Mouse (Mus musculus) embryonic facial prominence, embryonic 11.5 days (tissue): ENCODE measurements around the gene Cav1. TPM values are rescaled to one million over a fixed set of nuclear protein-coding genes. Genes with fewer than 3 reads are reported as not detected.
A peak's percentile ranks its signal among the peaks of the same experiment; 100 is the strongest.

ENCODE experiments used
- ATAC-seq: fragments of 200-750 bp; cut with Nextera tagmentation; replicated peaks from 2 replicates; pipeline ENCODE4 v1.8.0; 2017; ENCODE audit warnings: low read depth; ENCODE audit not compliant: insufficient number of reproducible peaks, low FRiP score, low TSS enrichment
- DNase-seq: peaks from one replicate; pipeline ENCODE4 v3.0.0-alpha.2; 2015; ENCODE audit warnings: low spot score
- H3K27ac ChIP-seq: fragments of 300-500 bp; sonication (generic); replicated peaks from 2 replicates; pipeline ENCODE4 v1.5.1; 2014; ENCODE audit warnings: mild to moderate bottlenecking, low read depth, low read length, control low read depth
- H3K27me3 ChIP-seq: fragments of 300-500 bp; sonication (generic); 2 replicates; pipeline ENCODE4 v1.6.1; 2014; ENCODE audit warnings: mild to moderate bottlenecking, low read length, moderate library complexity, mixed read lengths; ENCODE audit not compliant: control insufficient read depth, insufficient read depth
- H3K36me3 ChIP-seq: fragments of 300-500 bp; sonication (generic); replicated peaks from 2 replicates; pipeline ENCODE4 v1.6.1; 2014; ENCODE audit warnings: low read depth, mild to moderate bottlenecking, low read length, moderate library complexity, mixed read lengths; ENCODE audit not compliant: control insufficient read depth, insufficient read depth
- H3K4me1 ChIP-seq: fragments of 300-500 bp; sonication (generic); 2 replicates; pipeline ENCODE4 v1.6.1; 2014; ENCODE audit warnings: low read length, mixed read lengths; ENCODE audit not compliant: control insufficient read depth, insufficient read depth
- H3K4me2 ChIP-seq: fragments of 300-500 bp; sonication (generic); 2 replicates; pipeline ENCODE4 v1.6.1; 2014; ENCODE audit warnings: low read depth, mild to moderate bottlenecking, control low read depth, low read length, moderate library complexity
- H3K4me3 ChIP-seq: fragments of 300-500 bp; sonication (generic); 2 replicates; pipeline ENCODE4 v1.5.1; 2014; ENCODE audit warnings: low read depth, low read length, control low read depth
- H3K9ac ChIP-seq: fragments of 300-500 bp; sonication (generic); replicated peaks from 2 replicates; pipeline ENCODE4 v1.6.1; 2014; ENCODE audit warnings: mild to moderate bottlenecking, control low read depth, low read length
- H3K9me3 ChIP-seq: fragments of 300-500 bp; sonication (generic); replicated peaks from 2 replicates; pipeline ENCODE4 v1.6.1; 2016; ENCODE audit warnings: mild to moderate bottlenecking, low read length, inconsistent platforms, mixed read lengths; ENCODE audit not compliant: control insufficient read depth
- WGBS: fragments of 180-500 bp; shearing (Covaris S2); extraction: QIAGEN DNeasy Blood & Tissue Kit; methylation state at CpG from one replicate; pipeline ENCODE4 v1.1.7; 2014; 5-methylcytosine and 5-hydroxymethylcytosine counted together
- polyA plus RNA-seq: library from polyadenylated mRNA; unstranded; fragments of >200 nt; fragmentation: Nextera tagmentation; extraction: Ambion mirVana; gene quantifications from 2 replicates; pipeline ENCODE4 v1.2.1, GENCODE M21; 2014

Cav1 gene
- polyA plus RNA-seq, 1 experiment from 2014 or later = 15.3 TPM

DNA sequence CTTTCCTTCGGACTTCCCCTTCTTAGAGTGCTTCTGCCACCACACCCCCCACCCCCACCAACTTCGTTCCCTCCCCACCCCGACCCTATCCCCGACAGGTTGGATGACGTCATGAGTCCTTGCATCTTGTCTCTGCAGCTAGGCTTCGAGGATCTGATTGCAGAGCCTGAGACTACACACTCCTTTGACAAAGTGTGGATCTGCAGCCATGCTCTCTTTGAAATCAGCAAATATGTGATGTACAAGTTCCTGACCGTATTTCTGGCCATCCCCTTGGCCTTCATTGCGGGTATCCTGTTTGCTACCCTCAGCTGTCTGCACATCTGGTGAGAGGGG is 24.4 kb upstream of the Cav1 start:
- Histone ChIP-seq H3K9ac (no peak overlapping the region; the same call in 1 of the 2 replicates), H3K36me3 (no peaks in the 10 kb centered on the region), H3K4me2 (peak overlapping the region; percentile 95), H3K4me1 (no peaks in the 10 kb centered on the region), H3K27ac (no peak overlapping the region), H3K27me3 (no peaks in the 10 kb centered on the region), H3K4me3 (peak overlapping the region; percentile 48), H3K9me3 (no peaks in the 10 kb centered on the region)
- DNase-seq (no peak), ATAC-seq (peak; percentile 39; the same call in 1 of the 2 replicates)
- WGBS = 28% methylated on average over 8 of the region's 8 CpGs

DNA sequence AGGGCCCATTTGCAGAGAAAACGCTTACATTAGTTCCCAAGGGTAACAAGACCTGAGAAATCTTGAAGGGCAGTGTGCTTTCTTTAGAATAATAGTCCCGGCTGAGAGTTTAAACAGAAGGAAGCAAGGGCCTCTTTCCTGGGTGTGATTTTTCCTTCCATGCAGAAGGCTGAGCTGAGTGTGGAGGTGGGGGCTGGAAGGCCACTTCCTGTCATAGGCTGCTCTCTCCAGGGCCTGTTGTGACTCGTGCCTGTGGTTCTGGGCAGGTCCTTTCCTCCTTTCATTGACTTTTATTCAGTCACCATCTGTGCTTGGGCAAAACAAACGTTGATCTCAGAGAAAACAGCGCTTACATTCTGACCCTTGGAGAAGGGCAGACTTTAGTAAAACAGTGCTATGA is 24.0 kb upstream of the Cav1 start:
- H3K9me3 ChIP-seq = no peaks in the 10 kb centered on the region
- no peak overlapping the region for H3K4me3 ChIP-seq
- DNase-seq = no peak
- no peak for ATAC-seq
- 34% methylated on average over 5 of the region's 5 CpGs for WGBS
- no peaks in the 10 kb centered on the region for H3K27me3 ChIP-seq
- no peak overlapping the region for H3K9ac ChIP-seq
- no peak overlapping the region for H3K27ac ChIP-seq
- H3K4me1 ChIP-seq = no peaks in the 10 kb centered on the region
- no peaks in the 10 kb centered on the region for H3K36me3 ChIP-seq
- no peak overlapping the region for H3K4me2 ChIP-seq

DNA sequence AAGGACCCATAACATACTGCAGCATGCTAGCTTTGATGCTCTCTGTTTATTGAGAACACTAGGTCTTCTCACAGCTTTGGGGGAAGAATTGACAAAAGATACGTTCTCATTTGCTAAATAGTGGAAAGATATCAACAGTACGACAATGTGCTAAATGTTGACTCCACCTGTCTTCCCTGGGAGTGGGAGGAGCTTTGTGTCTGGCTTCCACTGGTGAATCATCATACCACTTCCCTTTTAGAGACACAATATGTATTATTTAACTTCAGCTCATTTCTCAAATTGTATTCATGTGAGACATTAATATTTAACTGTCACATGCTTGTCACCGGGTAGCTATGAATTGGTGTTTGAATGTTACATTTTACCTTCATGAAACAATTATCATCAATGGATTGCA is 22.3 kb upstream of the Cav1 start:
- no peaks in the 10 kb centered on the region for H3K36me3 ChIP-seq
- DNase-seq (no peak), ATAC-seq (no peak)
- H3K9ac ChIP-seq = no peak overlapping the region
- no peaks in the 10 kb centered on the region for H3K27me3 ChIP-seq
- H3K4me3 ChIP-seq = no peak overlapping the region
- WGBS = 85% methylated on average over 3 of the region's 3 CpGs
- no peaks in the 10 kb centered on the region for H3K9me3 ChIP-seq
- no peaks in the 10 kb centered on the region for H3K4me1 ChIP-seq
- no peak overlapping the region for H3K27ac ChIP-seq
- no peak overlapping the region for H3K4me2 ChIP-seq

DNA sequence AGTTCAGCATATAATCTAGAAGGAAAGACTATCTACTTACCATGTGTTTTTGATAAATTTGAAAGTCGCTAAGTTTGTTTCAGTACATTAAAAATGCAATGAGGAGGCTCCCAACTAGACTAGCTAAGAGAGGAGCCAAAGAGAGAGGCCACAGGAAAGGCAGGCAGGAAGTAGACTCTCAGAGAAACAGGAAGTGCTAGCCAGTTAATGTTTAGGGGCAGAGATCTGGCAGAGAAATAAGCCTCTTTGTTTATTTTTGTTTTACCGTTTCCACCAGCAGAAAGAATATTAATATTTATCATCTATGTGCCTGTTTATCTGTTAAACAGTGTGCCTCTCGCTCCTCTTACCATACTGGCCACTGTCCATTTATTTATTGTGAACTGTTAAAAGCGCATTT is 19.8 kb upstream of the Cav1 start:
- no peaks in the 10 kb centered on the region for H3K36me3 ChIP-seq
- 74% methylated on average over 4 of the region's 4 CpGs for WGBS
- no peak for ATAC-seq
- no peaks in the 10 kb centered on the region for H3K9me3 ChIP-seq
- no peak overlapping the region for H3K4me2 ChIP-seq
- no peaks in the 10 kb centered on the region for H3K27me3 ChIP-seq
- H3K4me3 ChIP-seq = no peak overlapping the region
- no peak overlapping the region; the same call in 1 of the 2 replicates for H3K27ac ChIP-seq
- H3K9ac ChIP-seq = no peak overlapping the region
- no peaks in the 10 kb centered on the region for H3K4me1 ChIP-seq
- DNase-seq = no peak

DNA sequence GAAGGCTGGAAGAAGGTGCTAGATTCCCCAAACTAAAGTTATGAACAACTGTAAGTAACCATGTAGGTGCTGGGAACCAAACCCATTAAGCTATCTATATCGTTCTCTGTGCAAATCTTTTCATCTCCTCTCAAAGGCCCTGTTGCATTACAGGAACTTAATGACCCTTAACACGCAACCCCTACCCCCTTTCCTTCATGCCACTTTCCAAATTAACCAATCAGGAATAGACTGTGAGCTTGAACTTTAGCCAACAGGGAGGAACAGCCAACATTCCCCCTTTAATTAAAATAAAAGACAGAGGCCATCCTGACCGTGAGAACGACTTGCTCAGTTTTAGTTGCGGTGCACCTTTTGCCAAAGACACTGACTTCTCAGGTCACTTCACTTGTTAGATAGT is 11.0 kb upstream of the Cav1 start:
- H3K9me3 ChIP-seq = no peaks in the 10 kb centered on the region
- ATAC-seq = no peak

DNA sequence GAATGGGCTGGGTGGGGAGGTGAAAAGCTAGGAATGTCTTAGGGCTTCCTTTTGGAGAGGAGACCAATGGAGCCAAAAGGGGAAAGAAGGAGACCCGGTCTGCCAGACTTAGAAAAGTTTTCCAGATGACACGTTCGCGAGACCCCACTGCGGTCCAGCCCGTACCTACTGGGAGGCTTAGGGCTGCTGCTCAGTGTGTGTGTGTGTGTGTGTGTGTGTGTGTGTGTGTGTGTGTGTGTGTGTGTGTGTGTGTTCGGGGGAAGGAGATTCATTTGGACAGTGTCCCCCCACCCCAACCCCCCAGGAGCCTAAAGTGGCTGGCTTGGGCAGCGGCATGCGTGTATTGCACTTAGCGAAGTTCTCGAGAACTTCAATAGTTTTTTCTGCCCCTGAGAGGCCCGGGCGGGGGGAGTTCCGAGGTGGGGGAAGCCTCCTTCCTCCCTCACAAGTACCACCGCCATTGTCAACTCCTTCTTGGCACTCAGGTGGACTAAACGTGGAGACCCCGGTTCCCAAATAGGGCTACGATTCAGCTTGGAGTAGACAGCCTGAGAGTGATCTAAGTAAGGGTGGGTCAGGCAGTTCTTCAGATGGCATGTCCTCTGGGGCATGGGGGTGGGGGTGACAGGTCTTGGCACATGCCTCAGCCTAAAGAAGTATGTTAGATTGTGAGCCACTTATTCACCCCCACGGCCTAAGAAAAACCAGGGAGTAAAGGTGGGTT is 629 bp downstream of the Cav1 start:
- no peaks in the 10 kb centered on the region for H3K4me1 ChIP-seq
- H3K27ac ChIP-seq = no peak overlapping the region
- peaks cover 11% of the 10 kb centered on the region for H3K27me3 ChIP-seq
- ATAC-seq = peak; percentile 39; the same call in 1 of the 2 replicates
- no peaks in the 10 kb centered on the region for H3K36me3 ChIP-seq
- WGBS = 2% methylated on average over 18 of the region's 19 CpGs
- no peaks in the 10 kb centered on the region for H3K9me3 ChIP-seq
- DNase-seq = peak; percentile 31
- H3K4me3 ChIP-seq = peak overlapping the region; percentile 36
- peak overlapping the region; percentile 10 for H3K9ac ChIP-seq
- peak overlapping the region; percentile 68 for H3K4me2 ChIP-seq

More for the DNA sequence above, 11.0 kb upstream of the Cav1 start:
- Histone ChIP-seq H3K9ac (no peak overlapping the region), H3K27ac (no peak overlapping the region), H3K36me3 (no peaks in the 10 kb centered on the region), H3K4me1 (no peaks in the 10 kb centered on the region), H3K4me2 (no peak overlapping the region), H3K27me3 (no peaks in the 10 kb centered on the region), H3K4me3 (no peak overlapping the region)
- 75% methylated on average over 5 of the region's 5 CpGs for WGBS
- DNase-seq = no peak

DNA sequence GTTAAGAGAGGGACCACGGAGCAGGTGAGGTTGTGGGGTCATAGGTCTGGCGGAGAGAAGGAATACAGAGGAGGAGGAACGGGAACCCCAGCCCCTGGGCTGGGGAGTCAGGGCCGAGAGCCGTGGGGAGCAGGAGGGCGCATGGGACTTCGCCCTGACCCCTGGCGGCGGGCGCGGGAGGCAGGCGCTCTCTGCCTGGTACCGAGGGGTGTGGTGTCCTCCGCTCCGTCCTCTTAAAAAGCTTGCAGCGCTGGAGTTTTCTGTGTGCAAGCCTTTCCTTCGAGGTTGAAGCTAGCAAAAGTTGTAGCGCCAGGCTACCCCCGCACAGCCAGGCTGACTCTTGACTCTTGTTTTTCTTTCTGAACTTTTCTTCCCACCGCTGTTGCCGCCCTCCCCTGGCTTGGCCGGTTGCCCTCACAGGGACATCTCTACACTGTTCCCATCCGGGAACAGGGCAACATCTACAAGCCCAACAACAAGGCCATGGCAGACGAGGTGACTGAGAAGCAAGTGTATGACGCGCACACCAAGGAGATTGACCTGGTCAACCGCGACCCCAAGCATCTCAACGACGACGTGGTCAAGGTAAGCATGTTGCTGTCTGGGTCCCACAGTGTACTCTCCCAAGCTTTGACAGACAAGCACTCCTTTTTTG is 1.5 kb downstream of the Cav1 start:
- no peaks in the 10 kb centered on the region for H3K4me1 ChIP-seq
- H3K4me3 ChIP-seq = peak overlapping the region; percentile 36
- H3K27me3 ChIP-seq = peaks cover 11% of the 10 kb centered on the region
- H3K36me3 ChIP-seq = no peaks in the 10 kb centered on the region
- ATAC-seq (peak; percentile 89), DNase-seq (peak; percentile 71)
- 1% methylated on average over 30 of the region's 31 CpGs for WGBS
- H3K9me3 ChIP-seq = no peaks in the 10 kb centered on the region
- H3K9ac ChIP-seq = no peak overlapping the region
- no peak overlapping the region for H3K27ac ChIP-seq
- H3K4me2 ChIP-seq = peak overlapping the region; percentile 68

DNA sequence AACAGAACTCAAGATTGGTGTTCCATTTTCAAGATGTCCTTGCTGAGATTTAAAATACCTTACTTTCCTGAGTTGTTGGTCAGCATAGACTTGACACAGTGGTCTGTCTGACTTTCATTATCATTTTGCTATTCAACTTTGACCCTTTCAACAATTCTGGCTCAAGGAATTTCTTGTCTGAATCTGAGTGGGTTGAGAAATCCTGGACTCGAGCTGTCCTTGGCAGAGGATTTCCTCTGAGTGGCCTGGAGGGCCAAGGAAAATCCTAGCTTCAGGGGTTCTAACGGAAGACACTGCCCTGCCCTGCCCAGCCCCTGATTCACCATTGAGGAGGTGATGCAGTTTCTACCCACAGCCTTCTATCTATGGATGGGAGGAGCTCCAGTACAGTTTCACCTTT is 2.5 kb downstream of the Cav1 start:
- Histone ChIP-seq H3K4me1 (no peaks in the 10 kb centered on the region), H3K27me3 (peaks cover 11% of the 10 kb centered on the region), H3K9me3 (no peaks in the 10 kb centered on the region), H3K4me3 (no peak overlapping the region), H3K4me2 (no peak overlapping the region), H3K36me3 (no peaks in the 10 kb centered on the region), H3K9ac (no peak overlapping the region), H3K27ac (no peak overlapping the region)
- ATAC-seq (no peak), DNase-seq (no peak)
- WGBS = 27% methylated on average over 2 of the region's 2 CpGs
